Mouse (Mus musculus) midbrain, embryonic 13.5 days (tissue): Measurements from ENCODE around the gene Ttyh2. TPM values are rescaled to one million over a fixed set of nuclear protein-coding genes. Genes with fewer than 3 reads are reported as not detected.

ENCODE experiments used
- ATAC-seq: fragments of 200-750 bp; cut with Nextera tagmentation; 2 replicates; pipeline ENCODE4 v1.8.0; 2017; ENCODE audit warnings: mild to moderate bottlenecking, moderate TSS enrichment, moderate library complexity
- H3K27ac ChIP-seq: fragments of 300-500 bp; sonication (generic); 2 replicates; pipeline ENCODE4 v1.5.1; 2015; ENCODE audit warnings: inconsistent platforms, mild to moderate bottlenecking, moderate library complexity
- H3K27me3 ChIP-seq: fragments of 300-500 bp; sonication (generic); 2 replicates; pipeline ENCODE4 v1.6.1; 2015; ENCODE audit warnings: mild to moderate bottlenecking, inconsistent platforms
- H3K36me3 ChIP-seq: fragments of 300-500 bp; sonication (generic); 2 replicates; pipeline ENCODE4 v1.6.1; 2015; ENCODE audit warnings: mild to moderate bottlenecking, inconsistent platforms
- H3K4me1 ChIP-seq: fragments of 300-500 bp; sonication (generic); replicated peaks from 2 replicates; pipeline ENCODE4 v1.6.1; 2015; ENCODE audit warnings: inconsistent platforms
- H3K4me2 ChIP-seq: fragments of 300-500 bp; sonication (generic); replicated peaks from 2 replicates; pipeline ENCODE4 v1.6.1; 2015; ENCODE audit warnings: moderate library complexity, mild to moderate bottlenecking, inconsistent platforms
- H3K4me3 ChIP-seq: fragments of 300-500 bp; sonication (generic); replicated peaks from 2 replicates; pipeline ENCODE4 v1.5.1; 2015; ENCODE audit warnings: mild to moderate bottlenecking, inconsistent platforms
- H3K9ac ChIP-seq: fragments of 300-500 bp; sonication (generic); replicated peaks from 2 replicates; pipeline ENCODE4 v1.6.1; 2015; ENCODE audit warnings: mild to moderate bottlenecking, inconsistent platforms
- H3K9me3 ChIP-seq: fragments of 300-500 bp; sonication (generic); 2 replicates; pipeline ENCODE4 v1.6.1; 2016; ENCODE audit warnings: mild to moderate bottlenecking, inconsistent platforms
- WGBS: fragments of 180-500 bp; shearing (Covaris S2); methylation state at CpG from one replicate; pipeline ENCODE4 v1.1.7; 2015; 5-methylcytosine and 5-hydroxymethylcytosine counted together
- polyA plus RNA-seq: library from polyadenylated mRNA; unstranded; fragments of >200 nt; fragmentation: Nextera tagmentation; extraction: Ambion mirVana; gene quantifications from 2 replicates; pipeline ENCODE4 v1.2.1, GENCODE M21; 2015

The Ttyh2 gene
- polyA plus RNA-seq, result 24.2 and 24.6 TPM in 2 replicates

DNA sequence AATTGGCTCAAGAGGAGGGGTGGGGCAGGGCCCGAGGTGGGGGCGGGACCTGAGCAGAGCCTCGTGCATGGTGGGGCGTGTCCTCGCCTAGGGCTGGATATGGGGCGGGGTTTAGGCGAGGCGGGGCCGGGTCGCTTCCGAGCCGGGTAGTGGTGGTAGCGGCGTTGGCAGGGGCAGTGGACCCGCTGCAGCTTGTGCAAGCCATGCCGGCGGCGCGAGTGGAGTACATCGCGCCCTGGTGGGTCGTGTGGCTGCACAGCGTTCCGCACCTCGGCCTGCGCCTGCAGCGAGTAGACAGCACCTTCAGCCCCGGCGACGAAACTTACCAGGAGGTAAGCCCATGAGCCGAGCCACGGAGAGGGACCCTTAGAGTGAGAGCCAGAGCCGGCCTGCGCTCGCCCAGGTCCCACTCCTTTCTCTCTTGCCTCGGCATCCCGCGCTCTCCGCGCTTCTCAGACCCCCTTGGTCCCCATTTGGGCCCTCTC, at the start of gene Ttyh2:
Gene Ttyh2, plus strand, starts transcription at position 91 of the 485 bp plus-strand sequence.
- H3K4me1 ChIP-seq, result peaks cover 40% of the 10 kb centered on the region
- peaks cover 23% of the 10 kb centered on the region for H3K27me3 ChIP-seq
- peaks cover 41% of the 10 kb centered on the region for H3K36me3 ChIP-seq
- H3K9me3 ChIP-seq, result no peaks in the 10 kb centered on the region
- under 1% methylated on average over 38 of the region's 40 CpGs for WGBS
- H3K4me3 ChIP-seq, result peak within 1 kb of the TSS; percentile 49
- H3K9ac ChIP-seq, result peak within 1 kb of the TSS; percentile 76
- peak; percentile 77 for ATAC-seq
- peak within 1 kb of the TSS; percentile 85 for H3K4me2 ChIP-seq
- H3K27ac ChIP-seq, result peak within 1 kb of the TSS; percentile 36; the same call in 1 of the 2 replicates

- H3K9me3 ChIP-seq, result peaks cover 5% of the 10 kb centered on the region
- H3K36me3 ChIP-seq, result no peaks in the 10 kb centered on the region
- no peaks in the 10 kb centered on the region for H3K27me3 ChIP-seq
- 72% methylated on average over 13 of the region's 13 CpGs for WGBS
- H3K27ac ChIP-seq, result no peak overlapping the region
- no peak overlapping the region for H3K4me2 ChIP-seq
- peaks cover 3% of the 10 kb centered on the region; the same call in 1 of the 2 replicates for H3K4me1 ChIP-seq
- no peak for ATAC-seq
- H3K9ac ChIP-seq, result no peak overlapping the region
- no peak overlapping the region for H3K4me3 ChIP-seq
Observed at GRCm38 (mm10) chr11:114626071-114626690, 49.0 kb upstream of the Ttyh2 start.

DNA sequence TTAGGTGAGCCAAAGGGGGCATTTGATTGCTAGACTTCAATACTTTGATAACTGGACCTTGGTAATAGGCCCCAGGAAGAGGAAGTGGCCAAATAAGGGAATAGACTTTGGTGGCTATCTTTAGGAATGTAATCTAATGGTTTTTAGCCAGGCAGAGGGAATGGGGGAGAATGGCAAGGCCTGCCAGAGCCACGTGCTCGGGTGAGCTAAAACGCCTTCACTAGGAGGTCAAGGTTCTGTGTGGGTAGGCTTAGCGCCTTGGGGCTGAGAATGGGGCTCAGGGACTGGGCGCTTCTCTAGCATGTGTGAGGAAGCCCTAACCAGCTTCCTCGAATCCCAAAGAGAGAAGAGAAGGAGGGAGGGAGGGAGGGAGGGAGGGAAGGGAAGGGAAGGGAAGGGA, 48.2 kb upstream of the Ttyh2 start:
- H3K36me3 ChIP-seq, result no peaks in the 10 kb centered on the region
- no peak overlapping the region for H3K9ac ChIP-seq
- no peak overlapping the region for H3K27ac ChIP-seq
- H3K27me3 ChIP-seq, result no peaks in the 10 kb centered on the region
- peaks cover 3% of the 10 kb centered on the region; the same call in 1 of the 2 replicates for H3K4me1 ChIP-seq
- 89% methylated on average over 6 of the region's 6 CpGs for WGBS
- H3K9me3 ChIP-seq, result peaks cover 5% of the 10 kb centered on the region
- no peak overlapping the region for H3K4me3 ChIP-seq
- no peak overlapping the region for H3K4me2 ChIP-seq
- no peak for ATAC-seq

GRCm38 (mm10) chr11:114628032-114628431, 47.2 kb upstream of the Ttyh2 start:
- Histone ChIP-seq H3K9ac (no peak overlapping the region), H3K27me3 (no peaks in the 10 kb centered on the region), H3K9me3 (peaks cover 5% of the 10 kb centered on the region), H3K36me3 (no peaks in the 10 kb centered on the region), H3K4me2 (no peak overlapping the region), H3K4me3 (no peak overlapping the region), H3K4me1 (peaks cover 3% of the 10 kb centered on the region; the same call in 1 of the 2 replicates), H3K27ac (no peak overlapping the region)
- no peak for ATAC-seq
- 81% methylated on average over 12 of the region's 12 CpGs for WGBS

GRCm38 (mm10) chr11:114630044-114630443, 45.2 kb upstream of the Ttyh2 start:
- H3K9ac ChIP-seq, result no peak overlapping the region
- no peak overlapping the region for H3K27ac ChIP-seq
- no peaks in the 10 kb centered on the region for H3K27me3 ChIP-seq
- peaks cover 5% of the 10 kb centered on the region for H3K9me3 ChIP-seq
- 85% methylated on average over 5 of the region's 5 CpGs for WGBS
- H3K4me2 ChIP-seq, result no peak overlapping the region
- no peak for ATAC-seq
- H3K4me3 ChIP-seq, result no peak overlapping the region
- H3K4me1 ChIP-seq, result peaks cover 3% of the 10 kb centered on the region; the same call in 1 of the 2 replicates
- no peaks in the 10 kb centered on the region for H3K36me3 ChIP-seq

DNA sequence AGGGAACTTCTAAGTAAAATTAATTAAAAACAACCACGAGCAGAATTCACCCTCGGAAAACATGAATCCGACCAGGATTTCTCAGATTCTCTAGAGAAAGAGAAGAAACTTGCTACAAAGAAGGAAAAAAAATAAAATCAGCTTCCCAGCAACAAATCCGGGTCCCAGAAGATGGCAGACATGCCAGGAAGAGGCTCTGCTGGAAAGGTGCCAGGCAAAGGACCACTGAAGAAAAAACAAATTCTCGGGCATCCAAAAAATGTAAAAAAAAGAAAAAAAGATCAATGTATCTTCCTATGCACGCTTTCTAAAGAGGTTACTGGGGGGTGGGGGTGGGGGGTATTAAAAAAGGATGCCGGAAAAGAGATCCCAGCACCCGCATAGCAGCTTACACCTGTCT, 43.0 kb upstream of the Ttyh2 start:
- WGBS, result 73% methylated on average over 8 of the region's 8 CpGs
- ATAC-seq, result no peak
- H3K9me3 ChIP-seq, result peaks cover 5% of the 10 kb centered on the region
- 0 out of 2 replicates have a peak, but pooled peaks cover 4% of the 10 kb centered on the region for H3K27me3 ChIP-seq
- no peak overlapping the region for H3K27ac ChIP-seq
- no peak overlapping the region for H3K9ac ChIP-seq
- no peak overlapping the region for H3K4me3 ChIP-seq
- peaks cover 17% of the 10 kb centered on the region for H3K4me1 ChIP-seq
- H3K36me3 ChIP-seq, result no peaks in the 10 kb centered on the region
- no peak overlapping the region for H3K4me2 ChIP-seq

DNA sequence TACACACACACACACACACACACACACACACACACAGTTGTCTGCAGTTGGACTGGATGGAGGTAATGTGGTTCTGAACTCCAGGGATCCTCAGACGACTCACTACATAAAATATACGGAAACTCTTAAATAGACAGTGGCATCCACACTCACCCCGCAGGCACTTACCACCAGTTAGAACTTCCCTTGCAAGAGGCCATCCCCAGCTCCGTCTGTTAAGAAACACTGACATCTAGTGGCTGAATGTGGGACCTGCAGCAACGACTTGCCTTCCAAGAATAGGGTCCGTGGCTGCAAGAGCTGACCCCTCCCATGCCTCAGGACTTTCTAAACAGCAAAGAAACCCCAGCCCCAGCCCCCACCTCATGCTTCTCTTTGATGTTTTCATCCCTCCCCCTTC, 38.9 kb upstream of the Ttyh2 start:
- H3K27me3 ChIP-seq, result peaks cover 32% of the 10 kb centered on the region
- H3K9ac ChIP-seq, result no peak overlapping the region
- H3K4me3 ChIP-seq, result no peak overlapping the region
- H3K4me1 ChIP-seq, result peaks cover 34% of the 10 kb centered on the region
- H3K27ac ChIP-seq, result no peak overlapping the region
- H3K9me3 ChIP-seq, result no peaks in the 10 kb centered on the region
- peak; percentile 71 for ATAC-seq
- under 1% methylated on average over 6 of the region's 6 CpGs for WGBS
- H3K4me2 ChIP-seq, result peak overlapping the region; percentile 36
- no peaks in the 10 kb centered on the region for H3K36me3 ChIP-seq

GRCm38 (mm10) chr11:114636727-114637505, 38.3 kb upstream of the Ttyh2 start:
- Histone ChIP-seq H3K4me3 (no peak overlapping the region), H3K27ac (peak overlapping the region; percentile 39; the same call in 1 of the 2 replicates), H3K9ac (no peak overlapping the region), H3K4me2 (peak overlapping the region; percentile 36), H3K9me3 (no peaks in the 10 kb centered on the region), H3K27me3 (peaks cover 36% of the 10 kb centered on the region), H3K4me1 (peaks cover 34% of the 10 kb centered on the region), H3K36me3 (no peaks in the 10 kb centered on the region)
- WGBS, result 55% methylated on average over 35 of the region's 35 CpGs
- peak; percentile 69 for ATAC-seq

DNA sequence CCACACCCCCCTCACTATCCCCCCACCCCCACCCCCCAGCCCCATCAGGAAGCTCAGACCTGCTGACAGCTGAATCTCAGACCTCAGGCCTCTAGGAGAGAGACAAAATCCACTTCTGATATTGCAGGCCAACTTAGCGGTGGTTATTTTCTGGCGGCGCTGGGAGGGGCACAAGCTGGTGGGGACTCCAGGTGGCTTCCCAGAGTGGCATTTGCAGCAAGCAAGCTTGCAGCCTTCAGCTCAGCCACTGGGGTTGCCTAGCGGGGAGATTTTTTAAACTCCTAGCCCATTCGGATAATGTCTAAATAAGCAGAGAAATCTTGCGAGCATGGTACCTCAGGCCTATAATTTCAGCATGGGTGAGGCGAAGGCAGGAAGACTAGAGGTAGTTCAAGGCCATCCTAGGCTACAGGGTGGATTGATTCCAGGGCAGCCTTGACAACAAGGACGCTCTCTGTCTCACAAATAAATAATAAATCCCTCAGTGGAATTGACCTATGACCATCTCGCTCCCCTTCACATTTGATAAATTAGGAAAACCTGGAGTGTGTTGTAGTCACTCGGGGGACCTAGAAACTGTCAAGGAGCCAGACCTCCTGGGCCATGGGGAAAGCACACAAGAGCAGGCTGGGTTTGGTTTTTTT, 36.5 kb upstream of the Ttyh2 start:
- H3K4me3 ChIP-seq, result no peak overlapping the region
- H3K27ac ChIP-seq, result no peak overlapping the region
- H3K9ac ChIP-seq, result no peak overlapping the region
- WGBS, result 64% methylated on average over 10 of the region's 10 CpGs
- H3K4me1 ChIP-seq, result peaks cover 34% of the 10 kb centered on the region
- H3K9me3 ChIP-seq, result no peaks in the 10 kb centered on the region
- no peak for ATAC-seq
- H3K36me3 ChIP-seq, result no peaks in the 10 kb centered on the region
- peaks cover 36% of the 10 kb centered on the region for H3K27me3 ChIP-seq
- no peak overlapping the region for H3K4me2 ChIP-seq

DNA sequence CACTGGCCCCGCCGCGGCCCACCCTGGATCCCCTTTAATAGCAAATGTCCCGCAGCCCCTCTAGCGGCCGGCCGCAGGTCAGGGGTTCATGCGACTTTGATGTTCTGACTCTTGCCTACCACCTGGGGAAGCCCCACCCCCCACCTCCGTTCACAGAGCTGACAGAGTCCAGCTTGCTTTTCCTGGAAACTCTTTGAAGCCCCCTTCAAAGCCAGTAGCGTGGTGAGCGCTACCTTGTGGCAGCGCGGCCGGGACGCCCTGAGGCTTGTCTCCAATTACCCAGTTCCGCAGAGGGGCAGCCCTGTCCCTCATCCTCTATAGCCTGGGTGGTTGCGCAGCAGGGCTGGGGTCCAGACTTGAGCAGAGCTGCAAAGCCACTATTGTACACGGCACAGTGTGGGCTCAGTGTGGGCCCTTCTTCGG, 35.5 kb upstream of the Ttyh2 start:
- peak overlapping the region; percentile 24 for H3K4me2 ChIP-seq
- H3K9me3 ChIP-seq, result no peaks in the 10 kb centered on the region
- H3K4me1 ChIP-seq, result peaks cover 34% of the 10 kb centered on the region
- no peaks in the 10 kb centered on the region for H3K36me3 ChIP-seq
- no peak overlapping the region for H3K4me3 ChIP-seq
- ATAC-seq, result peak; percentile 38; the same call in 1 of the 2 replicates
- no peak overlapping the region for H3K9ac ChIP-seq
- H3K27me3 ChIP-seq, result peaks cover 36% of the 10 kb centered on the region
- H3K27ac ChIP-seq, result 0 out of 2 replicates have a peak overlapping the region, but pooled peaks have one; percentile 30
- 4% methylated on average over 19 of the region's 19 CpGs for WGBS

- 41% methylated on average over 6 of the region's 6 CpGs for WGBS
- 0 out of 2 replicates have a peak overlapping the region, but pooled peaks have one; percentile 10 for H3K27ac ChIP-seq
- no peak overlapping the region for H3K9ac ChIP-seq
Observed at GRCm38 (mm10) chr11:114640658-114641057, 34.6 kb upstream of the Ttyh2 start.

More at GRCm38 (mm10) chr11:114640658-114641057, 34.6 kb upstream of the Ttyh2 start:
- no peaks in the 10 kb centered on the region for H3K36me3 ChIP-seq
- no peak overlapping the region for H3K4me3 ChIP-seq
- peaks cover 33% of the 10 kb centered on the region for H3K4me1 ChIP-seq
- peaks cover 33% of the 10 kb centered on the region for H3K27me3 ChIP-seq
- H3K9me3 ChIP-seq, result no peaks in the 10 kb centered on the region
- H3K4me2 ChIP-seq, result no peak overlapping the region
- no peak for ATAC-seq
